Mouse (Mus musculus) midbrain, postnatal 0 days (tissue): ENCODE data around the gene Ccdc42. TPM values are rescaled to one million over a fixed set of nuclear protein-coding genes. Genes with fewer than 3 reads are reported as not detected.

Source experiments
- ATAC-seq: fragments of 200-750 bp; cut with Nextera tagmentation; 2 replicates; pipeline ENCODE4 v1.8.0; 2017; ENCODE audit warnings: moderate number of reproducible peaks, mild to moderate bottlenecking, moderate TSS enrichment, moderate library complexity; ENCODE audit not compliant: low FRiP score
- DNase-seq: peaks from one replicate; pipeline ENCODE4 v3.0.0-alpha.2; 2015; ENCODE audit warnings: low spot score
- H3K27ac ChIP-seq: fragments of 300-500 bp; sonication (generic); 2 replicates; pipeline ENCODE4 v1.5.1; 2014; ENCODE audit warnings: low read depth, mild to moderate bottlenecking, low read length, mixed read lengths
- H3K27me3 ChIP-seq: fragments of 300-500 bp; sonication (generic); 2 replicates; pipeline ENCODE4 v1.6.1; 2014; ENCODE audit warnings: low read length, control low read depth, mixed read lengths; ENCODE audit not compliant: insufficient read depth
- H3K36me3 ChIP-seq: fragments of 300-500 bp; sonication (generic); 2 replicates; pipeline ENCODE4 v1.6.1; 2014; ENCODE audit warnings: low read length, control low read depth, mixed read lengths; ENCODE audit not compliant: insufficient read depth
- H3K4me1 ChIP-seq: fragments of 300-500 bp; sonication (generic); 2 replicates; pipeline ENCODE4 v1.6.1; 2014; ENCODE audit warnings: mild to moderate bottlenecking, control low read depth, antibody characterized with exemption, low read length, mixed read lengths; ENCODE audit not compliant: insufficient read depth
- H3K4me2 ChIP-seq: fragments of 300-500 bp; sonication (generic); 2 replicates; pipeline ENCODE4 v1.6.1; 2014; ENCODE audit warnings: low read depth, mild to moderate bottlenecking, low read length, mixed read lengths; ENCODE audit not compliant: poor library complexity, severe bottlenecking
- H3K4me3 ChIP-seq: fragments of 300-500 bp; sonication (generic); 2 replicates; pipeline ENCODE4 v1.5.1; 2014; ENCODE audit warnings: low read depth, mild to moderate bottlenecking, low read length, moderate library complexity
- H3K9ac ChIP-seq: fragments of 300-500 bp; sonication (generic); replicated peaks from 2 replicates; pipeline ENCODE4 v1.6.1; 2014; ENCODE audit warnings: mild to moderate bottlenecking, low read length, moderate library complexity, mixed read lengths; ENCODE audit not compliant: poor library complexity, severe bottlenecking
- H3K9me3 ChIP-seq: fragments of 300-500 bp; sonication (generic); 2 replicates; pipeline ENCODE4 v1.6.1; 2016; ENCODE audit warnings: low read length, control low read depth
- CTCF ChIP-seq: IDR thresholded peaks from 2 replicates; pipeline ENCODE4 v1.5.1; 2016; ENCODE audit warnings: antibody characterized with exemption, mild to moderate bottlenecking
- WGBS: fragments of 180-500 bp; shearing (Covaris S2); extraction: QIAGEN DNeasy Blood & Tissue Kit; methylation state at CpG from one replicate; pipeline ENCODE4 v1.1.7; 2014; 5-methylcytosine and 5-hydroxymethylcytosine counted together
- polyA plus RNA-seq: library from polyadenylated mRNA; unstranded; fragments of >200 nt; fragmentation: Nextera tagmentation; extraction: Ambion mirVana; gene quantifications from 2 replicates; pipeline ENCODE4 v1.2.1, GENCODE M21; 2015
- total RNA-seq: library from RNA; depleted of rRNA; stranded (reverse); fragments of >200 nt; gene quantifications from 2 replicates; pipeline ENCODE4 v1.2.3, GENCODE M21; 2014; rRNA removed

The Ccdc42 gene
- total RNA-seq (0.33 TPM in 1 of 2 replicates, not detected in the other), polyA plus RNA-seq (0.37 and 0.51 TPM in 2 replicates)

- H3K4me3 ChIP-seq = no peak within 1 kb of the TSS
- H3K27ac ChIP-seq = no peak within 1 kb of the TSS
- H3K9me3 ChIP-seq = no peaks in the 10 kb centered on the region
- H3K4me1 ChIP-seq = no peaks in the 10 kb centered on the region
- ATAC-seq = no peak
- no peaks in the 10 kb centered on the region for H3K36me3 ChIP-seq
- no peak within 1 kb of the TSS for H3K4me2 ChIP-seq
- 0 out of 2 replicates have a peak, but pooled peaks cover 4% of the 10 kb centered on the region for H3K27me3 ChIP-seq
- no peak for DNase-seq
- H3K9ac ChIP-seq = no peak within 1 kb of the TSS
- TF ChIP-seq CTCF = no peak
- WGBS = 70% methylated on average over 5 of the region's 5 CpGs
These were observed at the start of gene Ccdc42 for GRCm38 (mm10) chr11:68586721-68587120. Ccdc42 (plus strand) TSS chr11:68587021.

GRCm38 (mm10) chr11:68539621-68540020 lies 47.2 kb upstream of the Ccdc42 start:
- WGBS = 62% methylated on average over 5 of the region's 5 CpGs

GRCm38 (mm10) chr11:68544554-68544953 lies 42.3 kb upstream of the Ccdc42 start:
- 15% methylated on average over 8 of the region's 8 CpGs for WGBS
- Histone ChIP-seq H3K36me3 (no peaks in the 10 kb centered on the region), H3K27me3 (no peaks in the 10 kb centered on the region), H3K4me2 (no peak overlapping the region), H3K9me3 (no peaks in the 10 kb centered on the region), H3K27ac (no peak overlapping the region), H3K9ac (no peak overlapping the region), H3K4me3 (no peak overlapping the region), H3K4me1 (no peaks in the 10 kb centered on the region; the same call in 1 of the 2 replicates)
- DNase-seq (no peak), ATAC-seq (no peak)
- TF ChIP-seq CTCF = peak; percentile 69

More at GRCm38 (mm10) chr11:68539621-68540020, 47.2 kb upstream of the Ccdc42 start:
- TF ChIP-seq CTCF = no peak
- no peak overlapping the region for H3K4me2 ChIP-seq
- no peak for ATAC-seq
- H3K36me3 ChIP-seq = no peaks in the 10 kb centered on the region
- no peaks in the 10 kb centered on the region for H3K27me3 ChIP-seq
- no peak overlapping the region for H3K27ac ChIP-seq
- no peak overlapping the region for H3K4me3 ChIP-seq
- H3K9ac ChIP-seq = no peak overlapping the region
- no peak for DNase-seq
- no peaks in the 10 kb centered on the region; the same call in 1 of the 2 replicates for H3K4me1 ChIP-seq
- H3K9me3 ChIP-seq = no peaks in the 10 kb centered on the region

- no peak for TF ChIP-seq CTCF
- no peak overlapping the region for H3K4me3 ChIP-seq
- ATAC-seq = no peak
These were observed 41.6 kb upstream of the Ccdc42 start for GRCm38 (mm10) chr11:68545172-68545571.

GRCm38 (mm10) chr11:68545682-68546222 lies 41.1 kb upstream of the Ccdc42 start:
- Histone ChIP-seq H3K9ac (no peak overlapping the region), H3K27ac (no peak overlapping the region), H3K9me3 (no peaks in the 10 kb centered on the region), H3K4me2 (no peak overlapping the region), H3K36me3 (no peaks in the 10 kb centered on the region), H3K27me3 (no peaks in the 10 kb centered on the region), H3K4me3 (no peak overlapping the region), H3K4me1 (no peaks in the 10 kb centered on the region; the same call in 1 of the 2 replicates)
- ATAC-seq = no peak
- TF ChIP-seq CTCF = no peak
- 82% methylated on average over 8 of the region's 8 CpGs for WGBS
- DNase-seq = no peak

More at GRCm38 (mm10) chr11:68545172-68545571, 41.6 kb upstream of the Ccdc42 start:
- no peaks in the 10 kb centered on the region; the same call in 1 of the 2 replicates for H3K4me1 ChIP-seq
- H3K4me2 ChIP-seq = no peak overlapping the region
- no peaks in the 10 kb centered on the region for H3K36me3 ChIP-seq
- H3K9me3 ChIP-seq = no peaks in the 10 kb centered on the region
- no peak overlapping the region for H3K27ac ChIP-seq
- H3K9ac ChIP-seq = no peak overlapping the region
- 50% methylated on average over 7 of the region's 7 CpGs for WGBS
- DNase-seq = no peak
- H3K27me3 ChIP-seq = no peaks in the 10 kb centered on the region

GRCm38 (mm10) chr11:68547484-68547883 lies 39.3 kb upstream of the Ccdc42 start:
- H3K9ac ChIP-seq = no peak overlapping the region
- H3K27ac ChIP-seq = no peak overlapping the region
- no peaks in the 10 kb centered on the region; the same call in 1 of the 2 replicates for H3K4me1 ChIP-seq
- H3K4me2 ChIP-seq = no peak overlapping the region
- WGBS = 72% methylated on average over 2 of the region's 2 CpGs
- no peaks in the 10 kb centered on the region for H3K36me3 ChIP-seq
- no peak overlapping the region for H3K4me3 ChIP-seq
- no peak for TF ChIP-seq CTCF
- no peak for ATAC-seq
- H3K27me3 ChIP-seq = no peaks in the 10 kb centered on the region
- H3K9me3 ChIP-seq = no peaks in the 10 kb centered on the region
- no peak for DNase-seq
